Mouse (Mus musculus): ENCODE measurements around the gene 1110032A03Rik.

GRCm38 (mm10) chr9:50823779-50824453 is 48.6 kb upstream of the 1110032A03Rik start:
- TF ChIP-seq CTCF (IDR thresholded peaks at IDR 0.05; ENCODE audit: low read depth, low read length) (no peak), POLR2AphosphoS5 (IDR thresholded peaks at IDR 0.05; ENCODE audit: insufficient replicate concordance, low read depth, low read length) (no peak), GATA1 (IDR thresholded peaks at IDR 0.05; ENCODE audit: borderline replicate concordance, low read length) (no peak), TAL1 (conservative IDR thresholded peaks at IDR 0.05; ENCODE audit: low read depth, low read length) (peak; percentile 82), GATA2 (IDR thresholded peaks at IDR 0.05; ENCODE audit: borderline replicate concordance, low read depth, low read length) (no peak)
